18 mouse cellular contexts compared by ENCODE assay signal in genomic region chr6:86166426-86166825, GRCm38 (mm10). TPM values are rescaled to one million over a fixed set of nuclear protein-coding genes. Genes with fewer than 3 reads are reported as not detected.
"Had no signal": no experiment of that assay in that cellular context is flagged by ENCODE, and none has a peak within 500 bp of the region (broad histone marks: within the 10 kb centered on the region; RNA-seq: fewer than 3 reads in every experiment).

No protein-coding gene starts in this region.

- H3K4me2 ChIP-seq: lung, embryonic 14.5 days; midbrain, embryonic 12.5 days; neural tube, embryonic 13.5 days; neural tube, embryonic 15.5 days; stomach, embryonic 15.5 days had no signal

- H3K4me1 ChIP-seq: neural tube, embryonic 13.5 days; neural tube, embryonic 15.5 days; stomach, embryonic 15.5 days had no signal

- ATAC-seq: midbrain, embryonic 16.5 days had no signal

- H3K9me3 ChIP-seq: midbrain, embryonic 10.5 days; midbrain, embryonic 12.5 days; neural tube, embryonic 13.5 days; neural tube, embryonic 15.5 days; stomach, embryonic 15.5 days had no signal

- H3K36me3 ChIP-seq: midbrain, embryonic 10.5 days; midbrain, embryonic 12.5 days; neural tube, embryonic 13.5 days; neural tube, embryonic 15.5 days; stomach, embryonic 15.5 days had no signal

- H3K27ac ChIP-seq: midbrain, embryonic 10.5 days; midbrain, embryonic 12.5 days; neural tube, embryonic 13.5 days; neural tube, embryonic 15.5 days; stomach, embryonic 15.5 days; stomach, postnatal 0 days had no signal

- DNase-seq: lung, adult 18-20 months; lung, embryonic 14.5 days; lung, postnatal 10 days; lung, postnatal 4 days; midbrain, embryonic 14.5 days; right cerebral cortex, postnatal 14 days; thymus, adult 2 months; thymus, postnatal 25 days; thymus, postnatal 4 days had no signal

- H3K4me3 ChIP-seq: midbrain, embryonic 10.5 days; midbrain, embryonic 12.5 days; myocyte; neural tube, embryonic 13.5 days; neural tube, embryonic 15.5 days; stomach, embryonic 15.5 days had no signal

- H3K27me3 ChIP-seq: midbrain, embryonic 12.5 days; neural tube, embryonic 13.5 days; neural tube, embryonic 15.5 days; stomach, embryonic 15.5 days had no signal

- H3K9ac ChIP-seq: lung, embryonic 14.5 days; midbrain, embryonic 12.5 days; neural tube, embryonic 13.5 days; neural tube, embryonic 15.5 days; stomach, embryonic 15.5 days had no signal

RNA-seq across cellular contexts. Expression of gene Tgfa, which starts 28.6 kb away (rescaled TPM):
- total RNA-seq: megakaryocyte, adult 5-6 weeks had no signal
